Mouse (Mus musculus) cortical plate, adult 2 months (tissue): Measurements from ENCODE around the gene Tmcc2.

Source experiments
- CTCF ChIP-seq: fragments of 200-500 bp; IDR thresholded peaks from 2 replicates; pipeline ENCODE4 v1.5.1; 2011; ENCODE audit warnings: mild to moderate bottlenecking, control low read depth, low read length; ENCODE audit not compliant: insufficient read depth; ENCODE audit errors: extremely low read depth
- POLR2A ChIP-seq: fragments of 200-500 bp; IDR thresholded peaks from 2 replicates; pipeline ENCODE4 v1.6.1; 2011; ENCODE audit warnings: mild to moderate bottlenecking, low read length, control low read depth; ENCODE audit not compliant: insufficient read depth; ENCODE audit errors: extremely low read depth

DNA sequence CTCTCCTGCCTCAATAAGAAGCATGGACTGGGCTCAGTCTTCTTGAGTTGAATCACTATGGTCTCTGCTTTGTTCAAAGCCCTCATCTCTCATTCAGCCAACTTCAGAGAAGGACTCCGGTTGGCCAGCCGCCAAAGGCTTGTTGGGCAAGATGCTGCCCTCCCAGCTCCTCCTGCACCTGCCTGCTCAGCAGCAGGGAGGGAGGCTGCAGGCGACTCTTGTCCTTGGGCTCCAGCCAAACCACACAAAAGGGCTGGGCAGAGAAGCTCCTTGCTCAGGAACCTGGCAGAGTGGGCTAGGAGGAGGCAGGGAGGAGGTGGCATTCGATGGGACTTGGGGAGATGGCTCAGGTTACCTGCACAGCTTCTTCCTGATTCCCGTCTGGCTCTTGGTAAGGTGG is 71.8 kb downstream of the Tmcc2 start:
- TF ChIP-seq CTCF (no peak), POLR2A (no peak)
